Mouse (Mus musculus) liver, adult 2 months (tissue): ENCODE measurements around the gene Trpv2. TPM values are rescaled to one million over a fixed set of nuclear protein-coding genes. Genes with fewer than 3 reads are reported as not detected.

Experiments
- DNase-seq: peaks from one replicate; pipeline ENCODE4 v3.0.0-alpha.2; 2011; ENCODE audit warnings: low read depth, low spot score; ENCODE audit errors: extremely low read depth
- H3K27ac ChIP-seq: fragments of 200-500 bp; replicated peaks from 2 replicates; pipeline ENCODE4 v1.5.1; 2012; ENCODE audit warnings: low read depth, mild to moderate bottlenecking, control low read depth, inconsistent platforms, low read length; ENCODE audit not compliant: insufficient read depth
- H3K27me3 ChIP-seq: fragments of 200-500 bp; 2 replicates; pipeline ENCODE4 v1.6.1; 2012; ENCODE audit warnings: mild to moderate bottlenecking, moderate library complexity, low read length, inconsistent platforms; ENCODE audit not compliant: control insufficient read depth, insufficient read depth
- H3K36me3 ChIP-seq: fragments of 200-500 bp; 2 replicates; pipeline ENCODE4 v1.6.1; 2012; ENCODE audit warnings: low read length, inconsistent platforms; ENCODE audit not compliant: control insufficient read depth, insufficient read depth
- H3K4me1 ChIP-seq: fragments of 200-500 bp; 2 replicates; pipeline ENCODE4 v1.6.1; 2011; ENCODE audit warnings: low read length; ENCODE audit not compliant: control insufficient read depth, insufficient read depth
- H3K4me3 ChIP-seq: fragments of 200-500 bp; 2 replicates; pipeline ENCODE4 v1.5.1; 2011; ENCODE audit warnings: low read depth, mild to moderate bottlenecking, control low read depth, low read length, moderate library complexity; ENCODE audit not compliant: insufficient read depth
- H3K79me2 ChIP-seq: fragments of 200-500 bp; 2 replicates; pipeline ENCODE4 v1.6.1; 2012; ENCODE audit warnings: inconsistent platforms, mild to moderate bottlenecking, low read length, moderate library complexity; ENCODE audit not compliant: control insufficient read depth, insufficient read depth
- H3K9ac ChIP-seq: fragments of 200-500 bp; 2 replicates; pipeline ENCODE4 v1.6.1; 2012; ENCODE audit warnings: low read depth, mild to moderate bottlenecking, control low read depth, inconsistent platforms, low read length
- CTCF ChIP-seq: fragments of 200-500 bp; IDR thresholded peaks from 2 replicates; pipeline ENCODE4 v1.5.1; 2011; ENCODE audit warnings: low read depth, low read length, control low read depth
- POLR2A ChIP-seq: fragments of 200-500 bp; IDR thresholded peaks from 2 replicates; pipeline ENCODE4 v1.6.1; 2011; ENCODE audit warnings: low read length, control low read depth; ENCODE audit not compliant: insufficient read depth; ENCODE audit errors: extremely low read depth
- WGBS: fragments of 180-500 bp; shearing (Covaris S2); methylation state at CpG from one replicate; pipeline ENCODE4 v1.1.7; 2018; 5-methylcytosine and 5-hydroxymethylcytosine counted together
- polyA plus RNA-seq: library from polyadenylated mRNA; depleted of rRNA; stranded (reverse); fragments of >200 nt; gene quantifications from 2 replicates; pipeline ENCODE4 v1.2.3, GENCODE M21; 2012
- total RNA-seq: library from RNA; depleted of rRNA; stranded (reverse); fragments of >200 nt; gene quantifications from 2 replicates; pipeline ENCODE4 v1.2.3, GENCODE M21; 2014

Gene Trpv2
- total and polyA plus RNA-seq, 2 experiments: 0.83 to 1.7 TPM

- WGBS: 37% methylated on average over 43 of the region's 43 CpGs
- H3K36me3 ChIP-seq: no peaks in the 10 kb centered on the region
- H3K9ac ChIP-seq: peak overlapping the region; percentile 54
- no peak for DNase-seq
- peak overlapping the region; percentile 70 for H3K4me3 ChIP-seq
- H3K79me2 ChIP-seq: no peaks in the 10 kb centered on the region
- H3K4me1 ChIP-seq: peaks cover 12% of the 10 kb centered on the region
- H3K27ac ChIP-seq: no peak overlapping the region
- no peaks in the 10 kb centered on the region for H3K27me3 ChIP-seq
- TF ChIP-seq POLR2A: no peak
These were observed 13.7 kb upstream of the Trpv2 start for GRCm38 (mm10) chr11:62560463-62561016.

- no peaks in the 10 kb centered on the region for H3K79me2 ChIP-seq
- WGBS: 94% methylated on average over 2 of the region's 2 CpGs
- peaks cover 7% of the 10 kb centered on the region for H3K4me1 ChIP-seq
These were observed 10.7 kb upstream of the Trpv2 start for GRCm38 (mm10) chr11:62563590-62563989.

GRCm38 (mm10) chr11:62565747-62566146 is 8.5 kb upstream of the Trpv2 start:
- Histone ChIP-seq H3K9ac (no peak overlapping the region), H3K79me2 (no peaks in the 10 kb centered on the region), H3K36me3 (no peaks in the 10 kb centered on the region), H3K27me3 (no peaks in the 10 kb centered on the region), H3K27ac (no peak overlapping the region), H3K4me3 (no peak overlapping the region), H3K4me1 (no peaks in the 10 kb centered on the region)
- 82% methylated on average over 7 of the region's 7 CpGs for WGBS
- DNase-seq: no peak
- TF ChIP-seq POLR2A: no peak
- TF ChIP-seq CTCF: no peak

More at GRCm38 (mm10) chr11:62563590-62563989, 10.7 kb upstream of the Trpv2 start:
- H3K9ac ChIP-seq: no peak overlapping the region
- no peak overlapping the region for H3K27ac ChIP-seq
- H3K36me3 ChIP-seq: no peaks in the 10 kb centered on the region
- H3K4me3 ChIP-seq: no peak overlapping the region
- no peak for DNase-seq
- no peak for TF ChIP-seq CTCF
- TF ChIP-seq POLR2A: no peak
- no peaks in the 10 kb centered on the region for H3K27me3 ChIP-seq

GRCm38 (mm10) chr11:62566211-62566610 is 8.1 kb upstream of the Trpv2 start:
- 48% methylated on average over 1 of the region's 1 CpGs for whole genome bisulfite sequencing
- DNase-seq: no peak

GRCm38 (mm10) chr11:62568300-62568699 is 6.0 kb upstream of the Trpv2 start:
- peak overlapping the region; percentile 52 for H3K27ac ChIP-seq
- H3K79me2 ChIP-seq: no peaks in the 10 kb centered on the region
- 22% methylated on average over 3 of the region's 3 CpGs for WGBS
- no peak overlapping the region for H3K9ac ChIP-seq
- H3K36me3 ChIP-seq: no peaks in the 10 kb centered on the region
- peak; percentile 93 for DNase-seq
- no peaks in the 10 kb centered on the region for H3K4me1 ChIP-seq
- H3K4me3 ChIP-seq: no peak overlapping the region
- no peaks in the 10 kb centered on the region for H3K27me3 ChIP-seq
- TF ChIP-seq CTCF (no peak), POLR2A (no peak)

More at GRCm38 (mm10) chr11:62566211-62566610, 8.1 kb upstream of the Trpv2 start:
- H3K4me3 ChIP-seq: no peak overlapping the region
- no peaks in the 10 kb centered on the region for H3K36me3 ChIP-seq
- no peaks in the 10 kb centered on the region for H3K27me3 ChIP-seq
- no peak for TF ChIP-seq POLR2A
- no peak for TF ChIP-seq CTCF
- no peaks in the 10 kb centered on the region for H3K79me2 ChIP-seq
- no peaks in the 10 kb centered on the region for H3K4me1 ChIP-seq
- no peak overlapping the region for H3K27ac ChIP-seq
- H3K9ac ChIP-seq: no peak overlapping the region

GRCm38 (mm10) chr11:62574703-62575085 is 408 bp downstream of the Trpv2 start:
- Histone ChIP-seq H3K79me2 (no peaks in the 10 kb centered on the region), H3K27me3 (no peaks in the 10 kb centered on the region), H3K27ac (no peak overlapping the region), H3K9ac (no peak overlapping the region), H3K4me1 (no peaks in the 10 kb centered on the region), H3K36me3 (no peaks in the 10 kb centered on the region), H3K4me3 (no peak overlapping the region)
- 80% methylated on average over 4 of the region's 4 CpGs for WGBS
- no peak for DNase-seq
- TF ChIP-seq CTCF (no peak), POLR2A (no peak)
